In the genomic region with DNA sequence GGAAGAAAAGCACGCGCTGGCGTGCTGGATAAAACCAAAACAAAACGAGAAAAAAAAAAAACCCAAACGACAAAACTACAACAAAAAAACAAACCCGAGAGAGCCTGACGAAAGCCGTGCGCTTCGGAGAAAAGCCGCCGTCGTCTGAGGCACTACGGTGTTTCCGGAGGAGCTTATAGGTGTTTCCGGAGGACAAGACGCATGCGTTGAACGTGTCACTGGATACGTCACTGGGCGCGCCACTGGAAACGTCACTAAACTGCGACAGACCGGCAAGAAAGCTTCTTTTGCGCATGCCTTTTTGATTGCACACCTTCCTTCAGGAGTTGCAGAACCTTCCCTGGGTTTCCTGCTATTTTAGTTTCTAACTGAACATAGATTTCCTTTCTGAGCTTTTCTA, we compare ENCODE assay signal across 29 mouse cellular contexts. TPM values are rescaled to one million over a fixed set of nuclear protein-coding genes. Genes with fewer than 3 reads are reported as not detected.
DNase-seq lines count a peak whose midpoint lies in the region; TF ChIP-seq lines count a peak whose summit lies in the region.
"Had no signal": no experiment of that assay in that cellular context is flagged by ENCODE, and none has a peak within 500 bp of the region (broad histone marks: within the 10 kb centered on the region; RNA-seq: fewer than 3 reads in every experiment).

A gene (minus strand): TSS at position 146 of the 400 bp plus-strand sequence.

- no peak for TF ChIP-seq CTCF in ES-Bruce4 (IDR thresholded peaks at IDR 0.05; ENCODE audit: low read depth, low read length)
- no peak for TF ChIP-seq CTCF in testis, adult 2 months (IDR thresholded peaks at IDR 0.05; ENCODE audit: control insufficient read depth, insufficient read depth, insufficient replicate concordance, low read depth, low read length)

- peak within 1 kb of the TSS; percentile 64 for H3K4me3 ChIP-seq in ES-Bruce4 (ENCODE audit: low read depth, low read length)
- peak within 1 kb of the TSS; percentile 80 for H3K4me3 ChIP-seq in testis, adult 2 months (ENCODE audit: control insufficient read depth, low read depth, low read length)
- H3K4me3 ChIP-seq: embryonic facial prominence, embryonic 10.5 days; embryonic facial prominence, embryonic 13.5 days; erythroblast, embryonic 14.5 days; forebrain, embryonic 12.5 days; forebrain, embryonic 15.5 days; gastrocnemius, adult 2 months; hindbrain, embryonic 10.5 days; hindbrain, embryonic 13.5 days; intestine, embryonic 15.5 days had no signal

- H3K27ac ChIP-seq in ES-Bruce4 (ENCODE audit: insufficient read depth, low read length), result no peak within 1 kb of the TSS
- peak within 1 kb of the TSS; percentile 29 for H3K27ac ChIP-seq in testis, adult 2 months (ENCODE audit: control insufficient read depth, insufficient read depth, low read depth, low read length)
- H3K27ac ChIP-seq: embryonic facial prominence, embryonic 10.5 days; embryonic facial prominence, embryonic 13.5 days; forebrain, embryonic 12.5 days; forebrain, embryonic 15.5 days; gastrocnemius, adult 2 months; hindbrain, embryonic 10.5 days; hindbrain, embryonic 13.5 days; intestine, embryonic 15.5 days had no signal

- no peak for TF ChIP-seq POLR2A in ES-Bruce4 (IDR thresholded peaks at IDR 0.05; ENCODE audit: insufficient read depth, low read length)
- peak; percentile 61; the same call in 1 of the 2 replicates for TF ChIP-seq POLR2A in testis, adult 2 months (IDR thresholded peaks at IDR 0.05; ENCODE audit: control insufficient read depth, low read depth, low read length)

- no peak for TF ChIP-seq EP300 in ES-Bruce4 (IDR thresholded peaks at IDR 0.05; ENCODE audit: insufficient read depth, low read depth, low read length)

- H3K4me1 ChIP-seq in ES-Bruce4 (ENCODE audit: control insufficient read depth, insufficient read depth, low read length), result no peaks in the 10 kb centered on the region
- H3K4me1 ChIP-seq in testis, adult 2 months (ENCODE audit: control insufficient read depth, insufficient read depth, low read length), result no peaks in the 10 kb centered on the region
- H3K4me1 ChIP-seq: embryonic facial prominence, embryonic 10.5 days; embryonic facial prominence, embryonic 13.5 days; forebrain, embryonic 12.5 days; forebrain, embryonic 15.5 days; hindbrain, embryonic 10.5 days; hindbrain, embryonic 13.5 days; intestine, embryonic 15.5 days had no signal

- H3K9me3 ChIP-seq in ES-Bruce4 (replicated peaks; ENCODE audit: control insufficient read depth, insufficient read depth, low read length, poor library complexity, severe bottlenecking), result no peaks in the 10 kb centered on the region
- H3K9me3 ChIP-seq: embryonic facial prominence, embryonic 10.5 days; embryonic facial prominence, embryonic 13.5 days; forebrain, embryonic 12.5 days; forebrain, embryonic 15.5 days; hindbrain, embryonic 10.5 days; hindbrain, embryonic 13.5 days; intestine, embryonic 15.5 days had no signal

- peak; percentile 84 for DNase-seq in R1 (ENCODE audit: low read depth, low spot score)
- no peak for DNase-seq in layer of hippocampus, postnatal 36 days
- no peak for DNase-seq in kidney, postnatal 36 days
- DNase-seq in kidney, adult 18-20 months, result no peak
- DNase-seq in cerebellum, adult 9-11 months, result no peak
- DNase-seq: adrenal gland, adult 2 months; adrenal gland, postnatal 14 days; B cell, adult 2 months; cerebellum, adult 11 months; cerebellum, adult 2 months; cerebellum, postnatal 10 days; cerebellum, postnatal 36 days; embryo, embryonic 11 days; gastrocnemius, adult 2 months; gastrocnemius, postnatal 14 days; heart, adult 11 months; heart, postnatal 36 days had no signal

- H3K36me3 ChIP-seq in ES-Bruce4 (ENCODE audit: control insufficient read depth, insufficient read depth, low read length, poor library complexity, severe bottlenecking), result no peaks in the 10 kb centered on the region
- H3K36me3 ChIP-seq in testis, adult 2 months (ENCODE audit: control insufficient read depth, insufficient read depth, low read length), result no peaks in the 10 kb centered on the region
- H3K36me3 ChIP-seq: forebrain, embryonic 15.5 days; intestine, embryonic 15.5 days had no signal

- peak within 1 kb of the TSS; percentile 51 for H3K9ac ChIP-seq in ES-Bruce4 (ENCODE audit: low read depth, poor library complexity, severe bottlenecking)
- H3K9ac ChIP-seq: embryonic facial prominence, embryonic 13.5 days; forebrain, embryonic 12.5 days; forebrain, embryonic 15.5 days; hindbrain, embryonic 13.5 days; intestine, embryonic 15.5 days had no signal

- H3K27me3 ChIP-seq in ES-Bruce4 (ENCODE audit: control insufficient read depth, insufficient read depth, low read length, poor library complexity, severe bottlenecking), result no peaks in the 10 kb centered on the region
- no peaks in the 10 kb centered on the region for H3K27me3 ChIP-seq in testis, adult 2 months (ENCODE audit: control insufficient read depth, insufficient read depth, low read length)
- H3K27me3 ChIP-seq: CH12.LX; embryonic facial prominence, embryonic 13.5 days; forebrain, embryonic 12.5 days; forebrain, embryonic 15.5 days; hindbrain, embryonic 13.5 days; intestine, embryonic 15.5 days had no signal

RNA-seq across cellular contexts. Expression of the gene that starts here (rescaled TPM):
- 4.4 and 5.5 TPM in 2 replicates for polyA plus RNA-seq in ES-Bruce4 (2011; ENCODE audit: insufficient read depth, insufficient read length, low read depth, missing spikeins)
- polyA plus RNA-seq in testis, adult 2 months (2012; rRNA removed), result 0.24 TPM in 1 of 2 replicates, not detected in the other
- not detected for total RNA-seq in layer of hippocampus, postnatal 36 days (2021)
- polyA plus RNA-seq: cerebellum, adult 2 months; cortical plate, adult 2 months had no signal
